Mouse (Mus musculus): ENCODE measurements around the gene Sun1.

GRCm38 (mm10) chr5:139252910-139253245 is 52.4 kb downstream of the Sun1 start:
- TF ChIP-seq CTCF (IDR thresholded peaks at IDR 0.05; ENCODE audit: low read depth, low read length) (no peak), POLR2A (IDR thresholded peaks at IDR 0.05; ENCODE audit: borderline replicate concordance, low read depth, low read length) (no peak)
